ENCODE assay signal across 26 mouse cellular contexts in genomic region chr6:83207361-83208049, GRCm38 (mm10). TPM values are rescaled to one million over a fixed set of nuclear protein-coding genes. Genes with fewer than 3 reads are reported as not detected.
A peak's percentile ranks its signal among the peaks of the same experiment; 100 is the strongest.
DNase-seq lines count a peak whose midpoint lies in the region; ATAC-seq and TF ChIP-seq lines count a peak whose summit lies in the region.
"Had no signal": no experiment of that assay in that cellular context is flagged by ENCODE, and none has a peak within 500 bp of the region (broad histone marks: within the 10 kb centered on the region; RNA-seq: fewer than 3 reads in every experiment).

No protein-coding gene starts in this region.

- TF ChIP-seq CTCF in MEL (IDR thresholded peaks at IDR 0.05 in 2 of 3, conservative IDR thresholded peaks at IDR 0.05 in 1 of 3; ENCODE audit: control insufficient read depth in 1 of 3, insufficient read depth in 1 of 3, low read depth in 2 of 3, low read length in 3 of 3, poor library complexity in 1 of 3, severe bottlenecking in 1 of 3), result no peak
- TF ChIP-seq CTCF in intestine, postnatal 0 days (IDR thresholded peaks at IDR 0.05; ENCODE audit: low read depth), result no peak
- no peak for TF ChIP-seq CTCF in small intestine, adult 2 months (IDR thresholded peaks at IDR 0.05; ENCODE audit: extremely low read depth, insufficient read length, insufficient replicate concordance, low read depth, low read length)

- H3K36me3 ChIP-seq in MEL (ENCODE audit: control insufficient read depth in 1 of 2, insufficient read depth in 2 of 2, low read length in 2 of 2), result no peaks in the 10 kb centered on the region
- H3K36me3 ChIP-seq in intestine, embryonic 14.5 days (ENCODE audit: control insufficient read depth, insufficient read depth, low read length), result no peaks in the 10 kb centered on the region
- no peaks in the 10 kb centered on the region for H3K36me3 ChIP-seq in intestine, postnatal 0 days (ENCODE audit: control insufficient read depth, insufficient read depth)
- no peaks in the 10 kb centered on the region for H3K36me3 ChIP-seq in small intestine, adult 2 months (ENCODE audit: control insufficient read depth, insufficient read depth, low read length)
- H3K36me3 ChIP-seq in liver, embryonic 12.5 days, result no peaks in the 10 kb centered on the region
- H3K36me3 ChIP-seq: forebrain, embryonic 10.5 days; hindbrain, embryonic 10.5 days; hindbrain, embryonic 13.5 days had no signal

- no peak overlapping the region for H3K9ac ChIP-seq in MEL (ENCODE audit: control insufficient read depth, low read depth, low read length, poor library complexity, severe bottlenecking)
- H3K9ac ChIP-seq in intestine, embryonic 14.5 days (ENCODE audit: low read length), result no peak overlapping the region
- no peak overlapping the region for H3K9ac ChIP-seq in intestine, postnatal 0 days (ENCODE audit: low read depth, low read length)
- H3K9ac ChIP-seq in liver, embryonic 12.5 days, result no peak overlapping the region
- H3K9ac ChIP-seq: forebrain, embryonic 13.5 days; hindbrain, embryonic 13.5 days had no signal

- no peak for TF ChIP-seq EP300 in MEL (IDR thresholded peaks at IDR 0.05; ENCODE audit: low read depth in 1 of 2, low read length in 2 of 2)

- H3K9me3 ChIP-seq in MEL (replicated peaks; ENCODE audit: insufficient read depth, low read length), result no peaks in the 10 kb centered on the region
- H3K9me3 ChIP-seq in intestine, embryonic 14.5 days (ENCODE audit: control insufficient read depth, low read length), result no peaks in the 10 kb centered on the region
- H3K9me3 ChIP-seq in intestine, postnatal 0 days (ENCODE audit: control insufficient read depth), result no peaks in the 10 kb centered on the region
- no peaks in the 10 kb centered on the region for H3K9me3 ChIP-seq in liver, embryonic 12.5 days (replicated peaks)
- H3K9me3 ChIP-seq: forebrain, embryonic 10.5 days; forebrain, embryonic 13.5 days; hindbrain, embryonic 10.5 days; hindbrain, embryonic 13.5 days had no signal

- H3K27ac ChIP-seq in MEL (ENCODE audit: control insufficient read depth, low read depth, low read length), result no peak overlapping the region
- no peak overlapping the region for H3K27ac ChIP-seq in intestine, embryonic 14.5 days (ENCODE audit: low read depth)
- peak overlapping the region; percentile 89 for H3K27ac ChIP-seq in intestine, postnatal 0 days (ENCODE audit: low read depth, low read length)
- H3K27ac ChIP-seq in small intestine, adult 2 months (ENCODE audit: insufficient read depth, low read depth, low read length), result peak overlapping the region; percentile 93
- no peak overlapping the region for H3K27ac ChIP-seq in liver, embryonic 12.5 days
- H3K27ac ChIP-seq: forebrain, embryonic 10.5 days; forebrain, embryonic 13.5 days; gastrocnemius, adult 2 months; hindbrain, embryonic 10.5 days; hindbrain, embryonic 13.5 days had no signal

- TF ChIP-seq POLR2A in MEL (IDR thresholded peaks at IDR 0.05; ENCODE audit: control insufficient read depth in 1 of 2, insufficient read depth in 1 of 2, low read depth in 1 of 2, low read length in 2 of 2, poor library complexity in 1 of 2), result no peak
- no peak; the same call in 1 of the 2 replicates for TF ChIP-seq POLR2A in small intestine, adult 2 months (IDR thresholded peaks at IDR 0.05; ENCODE audit: low read depth, low read length)

- intact Hi-C loops in gastrocnemius, postnatal 36 days (cut with DNase I), result no loop called here

- WGBS in intestine, embryonic 14.5 days, result 66% methylated on average over 9 of the region's 9 CpGs
- WGBS in intestine, postnatal 0 days, result 46% methylated on average over 9 of the region's 9 CpGs
- WGBS in small intestine, adult 2 months, result 24% methylated on average over 9 of the region's 9 CpGs
- 44% methylated on average over 9 of the region's 9 CpGs for WGBS in liver, embryonic 12.5 days (ENCODE audit: insufficient replicate concordance)

- H3K4me3 ChIP-seq in MEL (ENCODE audit: control insufficient read depth in 1 of 2, insufficient read depth in 1 of 2, low read depth in 2 of 2, low read length in 2 of 2), result no peak overlapping the region
- H3K4me3 ChIP-seq in intestine, embryonic 14.5 days (ENCODE audit: low read depth, low read length), result no peak overlapping the region
- 0 out of 2 replicates have a peak overlapping the region, but pooled peaks have one; percentile 7 for H3K4me3 ChIP-seq in intestine, postnatal 0 days (ENCODE audit: low read depth, low read length)
- peak overlapping the region; percentile 53 for H3K4me3 ChIP-seq in small intestine, adult 2 months (ENCODE audit: low read depth, low read length)
- H3K4me3 ChIP-seq in liver, embryonic 12.5 days, result no peak overlapping the region
- H3K4me3 ChIP-seq: forebrain, embryonic 10.5 days; forebrain, embryonic 13.5 days; gastrocnemius, adult 2 months; hindbrain, embryonic 10.5 days; hindbrain, embryonic 13.5 days had no signal

- ATAC-seq in intestine, embryonic 14.5 days (replicated peaks; ENCODE audit: low FRiP score, low TSS enrichment, low read depth), result 0 out of 2 replicates have a peak, but pooled peaks have one; percentile 23
- peak; percentile 51 for ATAC-seq in intestine, postnatal 0 days
- ATAC-seq in liver, embryonic 12.5 days, result no peak
- ATAC-seq: CD4-positive, CD25-positive, alpha-beta regulatory T cell, adult 4 months; forebrain, embryonic 13.5 days; forebrain, embryonic 16.5 days; hindbrain, embryonic 16.5 days; Patski had no signal

- DNase-seq in MEL (ENCODE audit: low read depth, low spot score), result peak; percentile 35
- no peak for DNase-seq in intestine, embryonic 14.5 days (ENCODE audit: low spot score)
- no peak for DNase-seq in kidney, postnatal 4 days
- no peak for DNase-seq in cerebellum, postnatal 36 days
- DNase-seq in gastrocnemius, postnatal 36 days, result no peak
- DNase-seq: adrenal gland, postnatal 10 days; adrenal gland, postnatal 36 days; cerebellum, adult 18-20 months; cerebellum, adult 9-11 months; gastrocnemius, adult 2 months; gastrocnemius, postnatal 25 days; heart, postnatal 36 days had no signal

- peaks cover 0 to 1% of the 10 kb centered on the region in 2 experiments; a peak in 1 of 4 replicates for H3K27me3 ChIP-seq in MEL (ENCODE audit: control insufficient read depth in 1 of 2, insufficient read depth in 2 of 2, low read length in 2 of 2)
- no peaks in the 10 kb centered on the region for H3K27me3 ChIP-seq in intestine, embryonic 14.5 days (replicated peaks; ENCODE audit: control insufficient read depth, insufficient read depth, low read length)
- no peaks in the 10 kb centered on the region for H3K27me3 ChIP-seq in intestine, postnatal 0 days (replicated peaks; ENCODE audit: control insufficient read depth, insufficient read depth, low read length)
- no peaks in the 10 kb centered on the region for H3K27me3 ChIP-seq in small intestine, adult 2 months (ENCODE audit: control insufficient read depth, insufficient read depth, low read length)
- 0 out of 2 replicates have a peak, but pooled peaks cover 3% of the 10 kb centered on the region for H3K27me3 ChIP-seq in liver, embryonic 12.5 days (replicated peaks)
- H3K27me3 ChIP-seq: forebrain, embryonic 13.5 days; hindbrain, embryonic 13.5 days had no signal

- no peak for TF ChIP-seq RAD21 in MEL (IDR thresholded peaks at IDR 0.05; ENCODE audit: low read depth, low read length)

- H3K4me2 ChIP-seq in intestine, embryonic 14.5 days (ENCODE audit: low read length), result no peak overlapping the region
- H3K4me2 ChIP-seq in intestine, postnatal 0 days (replicated peaks; ENCODE audit: low read depth), result peak overlapping the region; percentile 51
- no peak overlapping the region for H3K4me2 ChIP-seq in liver, embryonic 12.5 days
- H3K4me2 ChIP-seq: forebrain, embryonic 13.5 days; heart, embryonic 11.5 days; hindbrain, embryonic 13.5 days had no signal

- H3K4me1 ChIP-seq in MEL (ENCODE audit: control insufficient read depth in 1 of 2, insufficient read depth in 2 of 2, low read length in 2 of 2), result peaks cover 0 to 4% of the 10 kb centered on the region in 2 experiments; a peak in 1 of 4 replicates
- H3K4me1 ChIP-seq in intestine, embryonic 14.5 days (replicated peaks; ENCODE audit: control insufficient read depth, insufficient read depth, low read length), result no peaks in the 10 kb centered on the region
- peaks cover 4% of the 10 kb centered on the region; the same call in 1 of the 2 replicates for H3K4me1 ChIP-seq in intestine, postnatal 0 days (replicated peaks; ENCODE audit: control insufficient read depth, insufficient read depth, low read length)
- peaks cover 11% of the 10 kb centered on the region for H3K4me1 ChIP-seq in small intestine, adult 2 months (ENCODE audit: control insufficient read depth, insufficient read depth, insufficient read length, low read length)
- H3K4me1 ChIP-seq in liver, embryonic 12.5 days, result no peaks in the 10 kb centered on the region

- no peaks in the 10 kb centered on the region for H3K79me2 ChIP-seq in MEL (ENCODE audit: control insufficient read depth, insufficient read depth, low read length, poor library complexity)

RNA-seq across cellular contexts. Expression of gene Slc4a5, which starts 12.1 kb away (rescaled TPM):
- total RNA-seq in MEL (2012; rRNA removed), result 0.04 and 0.07 TPM in 2 replicates
- polyA plus RNA-seq in MEL (2012; ENCODE audit: insufficient read depth in 1 of 2, insufficient read length in 2 of 2, low read depth in 1 of 2, low replicate concordance in 2 of 2, missing spikeins in 1 of 2), result not detected
- 0.17 and 0.46 TPM in 2 replicates for polyA plus RNA-seq in intestine, embryonic 14.5 days (2014; fragmentation: Nextera tagmentation; extraction: Ambion mirVana)
- polyA plus RNA-seq in intestine, postnatal 0 days (2015; fragmentation: Nextera tagmentation; extraction: Ambion mirVana), result 1.5 and 1.7 TPM in 2 replicates
- polyA plus RNA-seq in small intestine, adult 2 months (2012; rRNA removed), result 10.0 and 11.4 TPM in 2 replicates
- not detected for total RNA-seq in gastrocnemius, postnatal 36 days (2021)
- 1.2 and 1.3 TPM in 2 replicates for polyA plus RNA-seq in liver, embryonic 12.5 days (2016; fragmentation: Nextera tagmentation; extraction: Ambion mirVana)
- total RNA-seq: gastrocnemius, adult 2 months; gastrocnemius, postnatal 25 days; granulocyte monocyte progenitor cell, adult 5-6 weeks; heart, adult 8-10 months; heart, postnatal 36 days had no signal

RNA-seq across cellular contexts. Expression of gene Dctn1, which starts 41.8 kb away (rescaled TPM):
- 21.9 and 23.3 TPM in 2 replicates for total RNA-seq in MEL (2012; rRNA removed)
- 10 to 100 TPM in 1 of 2 experiments, not detected in 1; 81.9 TPM for polyA plus RNA-seq in MEL (2012; ENCODE audit: insufficient read depth in 1 of 2, insufficient read length in 2 of 2, low read depth in 1 of 2, low replicate concordance in 2 of 2, missing spikeins in 1 of 2)
- 75.3 and 76.0 TPM in 2 replicates for polyA plus RNA-seq in intestine, embryonic 14.5 days (2014; fragmentation: Nextera tagmentation; extraction: Ambion mirVana)
- polyA plus RNA-seq in intestine, postnatal 0 days (2015; fragmentation: Nextera tagmentation; extraction: Ambion mirVana), result 47.1 and 49.9 TPM in 2 replicates
- polyA plus RNA-seq in small intestine, adult 2 months (2012; rRNA removed), result 77.1 and 168 TPM in 2 replicates
- total RNA-seq in gastrocnemius, postnatal 36 days (2021), result 100 to 1,000 TPM; 128 to 135 TPM
- 46.9 and 48.2 TPM in 2 replicates for polyA plus RNA-seq in liver, embryonic 12.5 days (2016; fragmentation: Nextera tagmentation; extraction: Ambion mirVana)

RNA-seq across cellular contexts. Expression of gene 1700003E16Rik, which starts 51.3 kb away (rescaled TPM):
- total RNA-seq in MEL (2012; rRNA removed), result 0.15 and 0.23 TPM in 2 replicates
- under 1 TPM in 1 of 2 experiments, not detected in 1; 0.50 TPM for polyA plus RNA-seq in MEL (2012; ENCODE audit: insufficient read depth in 1 of 2, insufficient read length in 2 of 2, low read depth in 1 of 2, low replicate concordance in 2 of 2, missing spikeins in 1 of 2)
- 0.47 and 0.83 TPM in 2 replicates for polyA plus RNA-seq in intestine, embryonic 14.5 days (2014; fragmentation: Nextera tagmentation; extraction: Ambion mirVana)
- polyA plus RNA-seq in intestine, postnatal 0 days (2015; fragmentation: Nextera tagmentation; extraction: Ambion mirVana), result 0.60 and 1.0 TPM in 2 replicates
- polyA plus RNA-seq in small intestine, adult 2 months (2012; rRNA removed), result 0.09 TPM in 1 of 2 replicates, not detected in the other
- under 1 TPM in 1 of 2 experiments, not detected in 1; 0.13 TPM for total RNA-seq in gastrocnemius, postnatal 36 days (2021)
- polyA plus RNA-seq in liver, embryonic 12.5 days (2016; fragmentation: Nextera tagmentation; extraction: Ambion mirVana), result 0.19 and 0.35 TPM in 2 replicates
- total RNA-seq: gastrocnemius, postnatal 25 days; granulocyte monocyte progenitor cell, adult 5-6 weeks had no signal
- polyA plus RNA-seq: CD4-positive, CD25-positive, alpha-beta regulatory T cell, adult 4 months had no signal

RNA-seq across cellular contexts. Expression of gene Wdr54, which starts 51.3 kb away (rescaled TPM):
- 3.2 and 3.4 TPM in 2 replicates for total RNA-seq in MEL (2012; rRNA removed)
- 1 to 10 TPM in 1 of 2 experiments, not detected in 1; 4.6 TPM for polyA plus RNA-seq in MEL (2012; ENCODE audit: insufficient read depth in 1 of 2, insufficient read length in 2 of 2, low read depth in 1 of 2, low replicate concordance in 2 of 2, missing spikeins in 1 of 2)
- 4.3 and 6.4 TPM in 2 replicates for polyA plus RNA-seq in intestine, embryonic 14.5 days (2014; fragmentation: Nextera tagmentation; extraction: Ambion mirVana)
- polyA plus RNA-seq in intestine, postnatal 0 days (2015; fragmentation: Nextera tagmentation; extraction: Ambion mirVana), result 1.0 and 1.2 TPM in 2 replicates
- 0.90 and 1.3 TPM in 2 replicates for polyA plus RNA-seq in small intestine, adult 2 months (2012; rRNA removed)
- total RNA-seq in gastrocnemius, postnatal 36 days (2021), result 1 to 10 TPM in 1 of 2 experiments, under 1 TPM in 1; 0.92 to 1.3 TPM
- 0.81 and 1.1 TPM in 2 replicates for polyA plus RNA-seq in liver, embryonic 12.5 days (2016; fragmentation: Nextera tagmentation; extraction: Ambion mirVana)
- total RNA-seq: granulocyte monocyte progenitor cell, adult 5-6 weeks had no signal

Comparison
In these comparisons a context has a peak if more than half of its experiments do, and no peak if none do; other contexts are left out.
1. H3K27ac ChIP-seq: peak in intestine, postnatal 0 days (single experiment) and small intestine, adult 2 months (single experiment); none in MEL (single experiment), intestine, embryonic 14.5 days (single experiment) and liver, embryonic 12.5 days (single experiment).
2. H3K4me3 ChIP-seq: peak in intestine, postnatal 0 days (single experiment) and small intestine, adult 2 months (single experiment); none in MEL (0 of 2), intestine, embryonic 14.5 days (single experiment) and liver, embryonic 12.5 days (single experiment).